Comparison of ENCODE assay signal across 14 mouse cellular contexts in the genomic region with DNA sequence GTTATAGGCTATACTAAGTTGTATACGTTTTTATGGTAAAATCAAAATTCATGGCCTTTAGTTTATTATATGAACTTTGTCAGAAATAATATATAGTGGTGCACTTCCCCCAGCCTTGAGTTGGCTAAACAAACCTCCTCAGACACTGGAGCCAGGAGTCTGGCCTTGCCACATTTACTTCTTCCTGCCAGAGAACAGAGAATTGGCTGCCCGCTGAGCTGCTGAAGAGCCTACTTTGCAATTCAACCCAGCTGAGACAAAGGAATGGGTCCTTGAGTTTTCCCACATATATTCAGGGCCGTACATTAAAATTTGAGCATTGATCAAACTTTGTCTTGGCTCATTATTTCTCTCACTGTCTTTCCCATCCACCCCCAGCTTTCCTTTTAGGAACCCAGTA.
DNase-seq lines count a peak whose midpoint lies in the region.
"Had no signal": no experiment of that assay in that cellular context is flagged by ENCODE, and none has a peak within 500 bp of the region (broad histone marks: within the 10 kb centered on the region; RNA-seq: fewer than 3 reads in every experiment).

No protein-coding gene starts in this region.

- peak; percentile 27 for DNase-seq in cerebellum, adult 11-12 months
- DNase-seq in cerebellum, postnatal 4 days (ENCODE audit: low spot score in 2 of 2) = no peak
- peak; percentile 33 to 34 for DNase-seq in cerebellum, adult 18-20 months
- DNase-seq in cerebellum, adult 9-11 months = peak; percentile 26
- DNase-seq in right cerebral cortex, postnatal 25 days = no peak
- DNase-seq in right cerebral cortex, postnatal 36 days (ENCODE audit: low spot score in 2 of 2) = no peak
- DNase-seq in lung, adult 18-20 months = no peak
- DNase-seq: adrenal gland, adult 2 months; adrenal gland, postnatal 25 days; gastrocnemius, postnatal 10 days; heart, adult 18-20 months; heart, postnatal 10 days; heart, postnatal 4 days; kidney, adult 11 months had no signal

Comparison
In these comparisons a context has a peak if more than half of its experiments do, and no peak if none do; other contexts are left out.
1. DNase-seq: peak in cerebellum, adult 11-12 months (single experiment), cerebellum, adult 18-20 months (2 of 2) and cerebellum, adult 9-11 months (single experiment); none in cerebellum, postnatal 4 days (0 of 2), right cerebral cortex, postnatal 25 days (single experiment), right cerebral cortex, postnatal 36 days (0 of 2) and lung, adult 18-20 months (0 of 2).